Mouse (Mus musculus) lung, adult 2 months (tissue): ENCODE measurements around the gene Enoph1.

Experiments
- CTCF ChIP-seq: fragments of 200-500 bp; IDR thresholded peaks from 2 replicates; pipeline ENCODE4 v1.5.1; 2011; ENCODE audit warnings: mild to moderate bottlenecking, low read length, control low read depth; ENCODE audit not compliant: insufficient read depth
- POLR2A ChIP-seq: fragments of 200-500 bp; IDR thresholded peaks from 2 replicates; pipeline ENCODE4 v1.6.1; 2011; ENCODE audit warnings: low read depth, mild to moderate bottlenecking, control low read depth, low read length, borderline replicate concordance; ENCODE audit errors: extremely low read depth

GRCm38 (mm10) chr5:100003895-100004294 lies 35.9 kb upstream of the Enoph1 start:
- TF ChIP-seq CTCF (no peak), POLR2A (no peak)
